ENCODE assay signal across 11 mouse cellular contexts in genomic region chr4:130556224-130556623, GRCm38 (mm10). TPM values are rescaled to one million over a fixed set of nuclear protein-coding genes. Genes with fewer than 3 reads are reported as not detected.
DNase-seq lines count a peak whose midpoint lies in the region; ATAC-seq and TF ChIP-seq lines count a peak whose summit lies in the region.
"Had no signal": no experiment of that assay in that cellular context is flagged by ENCODE, and none has a peak within 500 bp of the region (broad histone marks: within the 10 kb centered on the region; RNA-seq: fewer than 3 reads in every experiment).

No protein-coding gene starts in this region.

- no peak overlapping the region for H3K27ac ChIP-seq in limb, embryonic 13.5 days
- H3K27ac ChIP-seq in limb, embryonic 10.5 days: no peak overlapping the region
- H3K27ac ChIP-seq in limb, embryonic 14.5 days (replicated peaks; ENCODE audit: low read depth, low read length): no peak overlapping the region
- no peak overlapping the region for H3K27ac ChIP-seq in heart, embryonic 11.5 days (ENCODE audit: low read depth, low read length)
- H3K27ac ChIP-seq: gastrocnemius, adult 2 months; limb, embryonic 15.5 days had no signal

- DNase-seq in cerebellum, adult 9-11 months: peak; percentile 71
- no peak for DNase-seq in cerebellum, adult 11 months
- no peak for DNase-seq in limb, embryonic 10.5 days (ENCODE audit: low spot score)
- peak; percentile 70 for DNase-seq in embryo, embryonic 10.5 days (ENCODE audit: low spot score)
- DNase-seq in limb, embryonic 14.5 days (ENCODE audit: low spot score): no peak
- no peak for DNase-seq in gastrocnemius, adult 18-20 months (ENCODE audit: low spot score)
- DNase-seq: gastrocnemius, adult 2 months had no signal

- no peak overlapping the region for H3K4me2 ChIP-seq in limb, embryonic 13.5 days (replicated peaks)
- no peak overlapping the region for H3K4me2 ChIP-seq in limb, embryonic 14.5 days (replicated peaks; ENCODE audit: low read depth, low read length, severe bottlenecking)
- H3K4me2 ChIP-seq in heart, embryonic 11.5 days: no peak overlapping the region
- H3K4me2 ChIP-seq: limb, embryonic 15.5 days had no signal

- 0 out of 2 replicates have a peak, but pooled peaks have one; percentile 15 for ATAC-seq in limb, embryonic 13.5 days (ENCODE audit: low FRiP score, low read depth)
- 0 out of 2 replicates have a peak, but pooled peaks have one; percentile 30 for ATAC-seq in limb, embryonic 14.5 days (ENCODE audit: low FRiP score, low read depth)
- ATAC-seq in heart, embryonic 11.5 days (replicated peaks; ENCODE audit: insufficient number of reproducible peaks, low FRiP score, low TSS enrichment): no peak
- ATAC-seq: intestine, embryonic 16.5 days had no signal

- H3K36me3 ChIP-seq in limb, embryonic 13.5 days: peaks cover 4% of the 10 kb centered on the region
- H3K36me3 ChIP-seq in limb, embryonic 10.5 days: peaks cover 28% of the 10 kb centered on the region
- H3K36me3 ChIP-seq in limb, embryonic 14.5 days (ENCODE audit: control insufficient read depth, insufficient read depth, low read length): no peaks in the 10 kb centered on the region
- no peaks in the 10 kb centered on the region for H3K36me3 ChIP-seq in heart, embryonic 11.5 days (ENCODE audit: control insufficient read depth, insufficient read depth, low read length)
- H3K36me3 ChIP-seq: limb, embryonic 15.5 days had no signal

- peaks cover 24% of the 10 kb centered on the region for H3K4me1 ChIP-seq in limb, embryonic 13.5 days
- peaks cover 58% of the 10 kb centered on the region for H3K4me1 ChIP-seq in limb, embryonic 10.5 days
- peaks cover 8% of the 10 kb centered on the region for H3K4me1 ChIP-seq in limb, embryonic 14.5 days (ENCODE audit: control insufficient read depth, insufficient read depth, low read length)
- peaks cover 9% of the 10 kb centered on the region for H3K4me1 ChIP-seq in heart, embryonic 11.5 days (ENCODE audit: control insufficient read depth, insufficient read depth, low read length)

- no peaks in the 10 kb centered on the region for H3K27me3 ChIP-seq in limb, embryonic 13.5 days
- no peaks in the 10 kb centered on the region for H3K27me3 ChIP-seq in limb, embryonic 10.5 days (ENCODE audit: low read depth, poor library complexity, severe bottlenecking)
- H3K27me3 ChIP-seq in limb, embryonic 14.5 days (ENCODE audit: control insufficient read depth, insufficient read depth, low read length): no peaks in the 10 kb centered on the region
- no peaks in the 10 kb centered on the region for H3K27me3 ChIP-seq in heart, embryonic 11.5 days (ENCODE audit: control insufficient read depth, insufficient read depth, low read length)
- H3K27me3 ChIP-seq: limb, embryonic 15.5 days had no signal

- H3K4me3 ChIP-seq in limb, embryonic 13.5 days: no peak overlapping the region
- H3K4me3 ChIP-seq in limb, embryonic 10.5 days: no peak overlapping the region
- no peak overlapping the region for H3K4me3 ChIP-seq in limb, embryonic 14.5 days (replicated peaks; ENCODE audit: low read length)
- H3K4me3 ChIP-seq in heart, embryonic 11.5 days (ENCODE audit: low read depth, low read length): no peak overlapping the region
- H3K4me3 ChIP-seq: gastrocnemius, adult 2 months; limb, embryonic 15.5 days had no signal

- H3K9me3 ChIP-seq in limb, embryonic 13.5 days: no peaks in the 10 kb centered on the region
- no peaks in the 10 kb centered on the region for H3K9me3 ChIP-seq in limb, embryonic 10.5 days (replicated peaks)
- H3K9me3 ChIP-seq in limb, embryonic 14.5 days (ENCODE audit: control insufficient read depth, low read length): no peaks in the 10 kb centered on the region
- H3K9me3 ChIP-seq in heart, embryonic 11.5 days (replicated peaks; ENCODE audit: control insufficient read depth, low read length): no peaks in the 10 kb centered on the region
- H3K9me3 ChIP-seq: limb, embryonic 15.5 days had no signal

- no peak for TF ChIP-seq POLR2A in limb, embryonic 14.5 days (IDR thresholded peaks at IDR 0.05; ENCODE audit: borderline replicate concordance, extremely low read depth, insufficient read depth, insufficient read length)

- no peak overlapping the region for H3K9ac ChIP-seq in limb, embryonic 13.5 days
- H3K9ac ChIP-seq in limb, embryonic 14.5 days (ENCODE audit: low read depth, low read length, severe bottlenecking): no peak overlapping the region
- no peak overlapping the region for H3K9ac ChIP-seq in heart, embryonic 11.5 days (ENCODE audit: low read depth, low read length)
- H3K9ac ChIP-seq: limb, embryonic 15.5 days had no signal

- WGBS in limb, embryonic 13.5 days: 52% methylated on average over 5 of the region's 5 CpGs
- WGBS in limb, embryonic 10.5 days: 56% methylated on average over 5 of the region's 5 CpGs
- WGBS in limb, embryonic 14.5 days: 58% methylated on average over 5 of the region's 5 CpGs
- 42% methylated on average over 5 of the region's 5 CpGs for WGBS in heart, embryonic 11.5 days (ENCODE audit: insufficient replicate concordance)

RNA-seq across cellular contexts. Expression of gene Nkain1, which starts 17.7 kb away (rescaled TPM):
- 2.6 and 3.0 TPM in 2 replicates for polyA plus RNA-seq in limb, embryonic 13.5 days (2015; fragmentation: Nextera tagmentation; extraction: Ambion mirVana)
- polyA plus RNA-seq in limb, embryonic 10.5 days (2016; fragmentation: Nextera tagmentation; extraction: Ambion mirVana): 4.4 and 4.8 TPM in 2 replicates
- 33.5 and 50.3 TPM in 2 replicates for polyA plus RNA-seq in limb, embryonic 14.5 days (2012; rRNA removed)
- polyA plus RNA-seq in limb, embryonic 14.5 days (2014; fragmentation: Nextera tagmentation; extraction: Ambion mirVana): 3.4 and 4.5 TPM in 2 replicates
- 10 to 100 TPM; 21.0 to 29.5 TPM for total RNA-seq in gastrocnemius, adult 18-20 months (2021)
- 1.5 and 1.9 TPM in 2 replicates for polyA plus RNA-seq in heart, embryonic 11.5 days (2014; fragmentation: Nextera tagmentation; extraction: Ambion mirVana)
- polyA plus RNA-seq: intestine, embryonic 16.5 days had no signal

Comparison
In these comparisons a context has a peak if more than half of its experiments do, and no peak if none do; other contexts are left out.
1. DNase-seq: peak in cerebellum, adult 9-11 months (single experiment) and embryo, embryonic 10.5 days (single experiment); none in cerebellum, adult 11 months (single experiment), limb, embryonic 10.5 days (single experiment), limb, embryonic 14.5 days (single experiment) and gastrocnemius, adult 18-20 months (single experiment).